Mouse (Mus musculus): ENCODE measurements around the gene Gm2696. TPM values are rescaled to one million over a fixed set of nuclear protein-coding genes. Genes with fewer than 3 reads are reported as not detected.
A peak's percentile ranks its signal among the peaks of the same experiment; 100 is the strongest.

Gm2696 gene
- total RNA-seq, 1 experiment from 2014 or later: not detected

DNA sequence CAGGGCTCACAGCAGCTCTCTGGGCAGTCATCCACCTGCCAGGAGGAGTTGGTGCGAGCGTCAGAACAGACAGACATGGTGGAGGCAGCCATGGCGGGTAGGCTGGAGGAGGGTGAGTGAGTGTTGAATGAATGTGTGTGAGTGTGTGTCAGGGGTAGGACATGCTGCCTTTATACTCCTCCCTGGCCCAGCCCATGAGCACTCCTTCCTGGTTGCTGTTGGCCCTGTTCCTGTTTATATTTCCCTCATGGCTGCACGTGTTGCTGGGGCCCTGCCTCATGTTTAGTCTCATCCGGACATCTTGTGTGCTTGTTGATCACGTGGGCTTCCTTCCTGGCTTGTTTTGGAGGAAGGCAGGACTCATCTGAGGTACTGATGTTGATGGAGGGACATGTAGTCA is 12.5 kb downstream of the Gm2696 start, which contains the start of gene Krtap10-4:
Gene Krtap10-4, minus strand, starts transcription at position 145 of the 400 bp plus-strand sequence.
- no peak for ATAC-seq (replicated peaks in 1 of 2; ENCODE audit: insufficient read depth in 1 of 2, low FRiP score in 2 of 2, low TSS enrichment in 1 of 2, low read depth in 1 of 2, poor library complexity in 2 of 2, severe bottlenecking in 2 of 2)

DNA sequence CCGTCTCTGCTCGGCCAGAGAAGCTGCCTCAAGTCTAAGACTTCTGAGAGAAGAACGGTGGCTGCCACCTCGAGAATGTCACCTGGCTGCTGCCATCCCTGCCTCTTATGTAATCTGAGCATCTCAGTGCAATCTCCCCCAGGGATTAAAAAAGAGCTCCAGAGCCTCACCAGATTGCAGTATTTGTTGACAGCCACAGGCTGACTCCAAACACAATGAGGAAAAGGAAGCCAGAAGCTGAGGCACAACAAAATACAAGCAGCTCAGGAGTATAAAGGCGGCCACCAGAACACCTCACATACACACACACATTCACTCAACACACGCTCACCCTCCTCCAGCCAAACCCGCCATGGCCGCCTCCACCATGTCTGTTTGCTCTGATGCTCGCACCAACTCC is 21.2 kb downstream of the Gm2696 start, which contains the start of gene Krtap10-10:
Gene Krtap10-10, plus strand, starts transcription at position 301 of the 400 bp plus-strand sequence.
- ATAC-seq (replicated peaks in 1 of 2; ENCODE audit: insufficient read depth in 1 of 2, low FRiP score in 2 of 2, low TSS enrichment in 1 of 2, low read depth in 1 of 2, poor library complexity in 2 of 2, severe bottlenecking in 2 of 2): no peak

DNA sequence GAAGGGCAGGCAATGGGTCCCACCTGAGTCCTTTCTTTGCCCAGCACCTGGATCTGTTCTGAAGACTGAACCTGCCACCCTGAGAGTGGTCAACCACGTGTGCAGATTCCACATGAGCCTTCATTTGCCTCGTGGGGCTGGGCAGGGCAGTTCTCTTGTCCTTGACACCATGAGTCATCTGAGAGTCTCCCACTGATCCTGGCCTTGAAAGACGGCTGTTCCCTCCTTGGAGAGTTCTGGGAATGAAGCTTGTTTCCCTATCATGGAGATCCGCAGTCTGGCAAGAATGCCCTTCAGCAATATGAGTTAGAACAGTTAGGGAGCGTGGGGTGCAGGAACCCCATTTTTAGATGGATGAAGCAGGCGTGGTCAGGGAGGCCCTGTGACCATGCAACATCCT is 24.5 kb downstream of the Gm2696 start:
- ATAC-seq (replicated peaks in 1 of 2; ENCODE audit: insufficient read depth in 1 of 2, low FRiP score in 2 of 2, low TSS enrichment in 1 of 2, low read depth in 1 of 2, poor library complexity in 2 of 2, severe bottlenecking in 2 of 2): no peak

DNA sequence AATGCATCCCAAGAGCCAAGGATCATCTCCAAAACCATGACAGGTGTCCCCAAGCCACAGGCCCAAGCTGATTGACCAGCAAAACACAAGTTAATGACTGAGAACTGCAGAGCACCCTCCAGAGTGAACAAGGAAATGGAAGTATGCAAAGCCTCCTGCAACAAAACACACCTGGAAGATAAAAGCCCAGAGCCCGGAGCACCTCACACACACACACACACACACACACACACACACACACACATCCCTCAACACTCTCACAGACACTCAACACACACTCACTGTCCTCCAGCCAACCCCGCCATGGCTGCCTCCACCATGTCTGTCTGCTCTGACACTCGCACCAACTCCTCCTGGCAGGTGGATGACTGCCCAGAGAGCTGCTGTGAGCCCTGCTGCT is 32.0 kb downstream of the Gm2696 start, which contains the start of gene Gm36176:
Gene Gm36176, plus strand, starts transcription at position 301 of the 400 bp plus-strand sequence.
- ATAC-seq (replicated peaks in 1 of 2; ENCODE audit: insufficient read depth in 1 of 2, low FRiP score in 2 of 2, low TSS enrichment in 1 of 2, low read depth in 1 of 2, poor library complexity in 2 of 2, severe bottlenecking in 2 of 2): no peak

DNA sequence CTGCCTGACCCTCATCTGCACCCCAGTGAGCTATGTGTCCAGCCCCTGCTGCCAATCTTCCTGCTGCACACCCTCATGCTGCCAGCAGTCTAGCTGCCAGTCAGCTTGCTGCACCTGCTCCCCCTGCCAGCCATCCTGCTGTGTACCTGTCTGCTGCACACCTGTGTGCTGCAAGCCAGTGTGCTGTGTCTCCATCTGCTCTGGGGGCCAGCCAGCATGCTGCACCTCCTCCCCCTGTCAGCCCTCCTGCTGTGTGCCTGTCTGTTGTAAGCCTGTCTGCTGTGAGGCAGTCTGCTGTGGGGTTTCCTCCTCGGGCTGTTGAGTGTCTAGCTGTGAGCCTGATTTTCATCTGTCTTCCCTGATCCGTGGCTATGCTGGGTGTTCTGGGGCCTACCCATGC is 32.5 kb downstream of the Gm2696 start:
- no peak for ATAC-seq (replicated peaks in 1 of 2; ENCODE audit: insufficient read depth in 1 of 2, low FRiP score in 2 of 2, low TSS enrichment in 1 of 2, low read depth in 1 of 2, poor library complexity in 2 of 2, severe bottlenecking in 2 of 2)

DNA sequence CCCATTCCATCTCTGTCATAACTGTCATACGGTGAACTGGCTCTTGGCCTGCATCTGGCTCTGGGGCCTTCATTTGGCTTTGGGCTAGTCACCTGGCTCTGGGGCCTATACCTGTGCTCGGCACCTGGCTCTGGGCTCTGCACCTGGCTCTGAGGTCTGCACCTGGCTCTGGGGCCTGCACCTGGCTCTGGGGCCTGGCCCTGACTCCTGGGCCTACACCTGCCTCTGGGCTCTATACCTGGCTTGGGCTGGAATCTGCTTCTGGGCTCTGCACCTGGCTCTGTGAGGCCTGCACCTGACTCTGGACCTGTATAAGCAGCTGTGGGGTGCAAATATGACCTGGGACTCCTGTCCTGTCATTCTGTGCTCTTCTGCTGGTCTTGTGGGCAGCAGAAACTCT is 33.1 kb downstream of the Gm2696 start:
- ATAC-seq (replicated peaks in 1 of 2; ENCODE audit: insufficient read depth in 1 of 2, low FRiP score in 2 of 2, low TSS enrichment in 1 of 2, low read depth in 1 of 2, poor library complexity in 2 of 2, severe bottlenecking in 2 of 2): no peak

DNA sequence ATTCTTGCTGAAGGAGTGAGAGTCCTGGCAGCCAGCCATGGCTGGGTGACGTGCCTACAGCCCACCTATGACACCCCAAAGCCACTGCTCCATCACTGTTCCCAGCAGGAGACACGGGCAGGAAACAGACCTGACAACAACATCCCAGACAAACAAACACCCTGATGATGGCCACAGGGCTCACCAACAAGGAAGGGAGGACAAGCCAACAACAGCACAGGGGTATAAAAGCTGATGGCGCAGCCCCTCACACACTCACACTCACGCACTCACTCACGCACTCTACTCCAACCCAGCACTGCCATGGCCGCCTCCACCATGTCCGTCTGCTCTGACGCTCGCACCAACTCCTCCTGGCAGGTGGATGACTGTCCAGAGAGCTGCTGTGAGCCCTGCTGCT is 38.1 kb downstream of the Gm2696 start, which contains the start of gene Gm10318:
Gene Gm10318, plus strand, starts transcription at position 301 of the 400 bp plus-strand sequence.
- no peak for ATAC-seq (replicated peaks in 1 of 2; ENCODE audit: insufficient read depth in 1 of 2, low FRiP score in 2 of 2, low TSS enrichment in 1 of 2, low read depth in 1 of 2, poor library complexity in 2 of 2, severe bottlenecking in 2 of 2)

DNA sequence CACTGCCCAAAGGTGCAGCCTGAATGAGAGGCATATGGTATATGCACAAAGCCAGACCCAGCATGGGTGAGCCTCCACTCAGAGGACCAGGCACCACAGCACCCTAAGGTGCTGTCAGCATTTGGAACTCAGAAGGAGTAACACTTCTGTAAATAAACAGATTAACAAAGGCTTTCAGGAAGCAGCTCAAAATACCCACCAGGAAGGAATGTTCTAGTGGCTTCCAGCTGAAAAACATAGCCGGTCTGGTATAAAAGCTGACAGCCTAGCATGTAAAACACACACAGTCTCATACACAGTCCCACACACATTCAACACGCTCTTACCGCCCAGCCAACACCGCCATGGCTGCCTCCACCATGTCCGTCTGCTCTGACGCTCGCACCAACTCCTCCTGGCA is 47.2 kb downstream of the Gm2696 start, which contains the start of gene Gm3285:
Gene Gm3285, plus strand, starts transcription at position 301 of the 400 bp plus-strand sequence.
- no peak for ATAC-seq (replicated peaks in 1 of 2; ENCODE audit: insufficient read depth in 1 of 2, low FRiP score in 2 of 2, low TSS enrichment in 1 of 2, low read depth in 1 of 2, poor library complexity in 2 of 2, severe bottlenecking in 2 of 2)

DNA sequence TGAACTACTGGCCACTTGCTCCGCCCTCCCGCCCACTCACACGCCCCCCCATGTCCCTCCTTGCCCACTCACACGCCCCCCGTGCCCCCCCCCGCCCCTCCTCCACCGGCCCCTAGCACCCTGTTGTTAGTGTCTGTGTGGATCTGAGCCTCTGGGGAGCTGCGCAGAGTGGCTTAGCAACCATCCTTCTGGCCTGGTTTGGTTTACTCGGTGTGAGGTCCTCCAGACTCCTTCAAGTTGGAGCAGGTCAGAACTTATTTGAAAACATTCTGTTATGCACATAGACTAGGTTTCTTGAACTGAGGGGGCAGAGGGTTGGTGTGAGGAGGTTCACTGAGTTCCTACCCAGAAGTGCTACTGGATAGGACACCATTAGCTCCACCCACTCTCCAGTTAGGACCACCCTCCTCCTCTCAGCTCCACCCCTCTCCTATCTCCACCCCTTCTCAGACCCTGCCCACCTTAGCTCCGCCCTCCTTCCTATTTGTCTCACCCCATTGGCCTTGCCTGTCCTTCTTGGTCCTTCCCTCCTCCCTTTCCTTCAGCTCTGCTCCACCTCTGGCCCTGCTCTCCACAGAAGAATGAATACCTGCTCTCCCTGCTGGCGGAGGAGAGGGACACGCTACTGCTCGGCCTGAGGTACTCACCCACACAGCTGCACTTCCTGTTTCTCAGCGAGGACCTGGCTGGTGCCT is 49.7 kb downstream of the Gm2696 start:
- ATAC-seq (replicated peaks in 1 of 2; ENCODE audit: insufficient read depth in 1 of 2, low FRiP score in 2 of 2, low TSS enrichment in 1 of 2, low read depth in 1 of 2, poor library complexity in 2 of 2, severe bottlenecking in 2 of 2): peak; percentile 97 to 98

DNA sequence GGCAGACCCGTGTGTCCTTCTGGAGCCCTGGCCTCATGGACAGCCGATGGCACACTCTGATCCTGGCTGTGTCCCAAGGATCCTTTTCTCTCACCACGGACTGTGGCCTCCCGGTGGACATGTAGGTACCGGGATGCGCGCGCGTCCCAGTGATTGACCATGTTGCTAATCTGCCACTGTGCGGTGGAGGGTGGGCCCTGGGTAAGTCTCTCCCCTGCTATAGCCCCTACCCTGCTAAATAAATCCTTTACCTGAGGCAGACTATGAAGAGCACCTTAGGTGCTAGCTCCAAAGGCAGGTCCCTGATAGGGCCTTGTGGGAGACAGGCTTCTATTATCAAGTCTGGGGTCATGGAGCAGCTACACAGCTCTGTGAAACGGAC is 50.3 kb downstream of the Gm2696 start:
- ATAC-seq (replicated peaks in 1 of 2; ENCODE audit: insufficient read depth in 1 of 2, low FRiP score in 2 of 2, low TSS enrichment in 1 of 2, low read depth in 1 of 2, poor library complexity in 2 of 2, severe bottlenecking in 2 of 2): no peak

DNA sequence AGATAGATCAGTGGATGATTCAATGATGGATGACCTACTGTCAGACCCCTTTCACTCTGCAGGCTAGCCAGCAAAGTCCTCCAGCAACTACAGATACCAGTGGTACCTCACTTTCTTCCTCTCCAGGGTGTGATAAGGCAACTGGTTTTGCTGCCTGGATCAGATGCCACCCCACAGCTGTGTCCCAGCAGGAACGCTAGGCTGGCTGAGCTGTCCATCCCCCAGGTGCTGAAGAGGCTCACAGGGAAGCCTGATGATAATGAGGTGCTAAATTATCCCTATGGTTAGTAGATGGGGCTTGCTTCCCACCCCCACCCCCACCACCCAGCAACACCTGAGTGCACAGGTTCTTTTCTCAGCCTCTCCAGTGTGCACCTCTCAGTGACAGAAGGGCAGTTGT is 53.1 kb downstream of the Gm2696 start:
- ATAC-seq (replicated peaks in 1 of 2; ENCODE audit: insufficient read depth in 1 of 2, low FRiP score in 2 of 2, low TSS enrichment in 1 of 2, low read depth in 1 of 2, poor library complexity in 2 of 2, severe bottlenecking in 2 of 2): no peak

DNA sequence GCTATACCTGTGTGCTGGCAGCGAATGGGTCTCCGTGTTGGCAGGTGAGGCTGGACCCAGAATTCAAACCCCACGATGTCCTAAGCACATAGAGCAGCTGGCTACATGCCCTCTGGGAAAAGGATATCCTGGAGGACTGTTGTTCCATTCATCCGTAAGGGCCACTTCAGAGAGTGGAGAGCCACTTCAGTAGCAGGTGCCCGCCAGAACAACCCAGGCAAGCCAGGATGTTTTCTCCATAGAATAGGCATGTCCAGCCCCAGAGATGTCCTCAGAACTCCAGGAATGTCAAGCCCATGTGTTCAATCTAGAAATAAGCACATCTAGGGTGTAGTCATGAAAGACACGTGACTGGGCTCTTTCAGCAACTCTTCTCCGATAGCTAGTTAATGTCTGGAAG is 55.2 kb downstream of the Gm2696 start:
- no peak for ATAC-seq (replicated peaks in 1 of 2; ENCODE audit: insufficient read depth in 1 of 2, low FRiP score in 2 of 2, low TSS enrichment in 1 of 2, low read depth in 1 of 2, poor library complexity in 2 of 2, severe bottlenecking in 2 of 2)

DNA sequence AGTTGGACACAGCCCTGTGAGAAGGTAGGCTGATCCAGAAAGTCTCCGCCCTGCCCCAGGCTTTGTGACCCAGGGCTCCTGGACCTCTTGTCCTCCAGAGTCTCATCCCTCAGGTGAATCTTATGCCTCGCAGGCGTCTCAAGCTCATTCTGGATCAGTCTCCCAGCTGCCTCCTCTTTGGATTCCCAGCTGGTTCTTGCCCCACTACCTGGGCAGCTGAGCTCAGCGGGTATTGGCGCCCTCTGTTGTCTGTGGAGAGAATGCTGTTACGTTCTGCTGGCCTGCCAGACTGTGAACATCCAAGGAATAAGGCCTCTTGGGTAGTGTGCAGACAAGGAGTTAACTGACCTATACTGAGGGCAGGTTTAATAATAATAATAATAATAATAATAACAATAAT is 64.5 kb downstream of the Gm2696 start:
- no peak for ATAC-seq (replicated peaks in 1 of 2; ENCODE audit: insufficient read depth in 1 of 2, low FRiP score in 2 of 2, low TSS enrichment in 1 of 2, low read depth in 1 of 2, poor library complexity in 2 of 2, severe bottlenecking in 2 of 2)

DNA sequence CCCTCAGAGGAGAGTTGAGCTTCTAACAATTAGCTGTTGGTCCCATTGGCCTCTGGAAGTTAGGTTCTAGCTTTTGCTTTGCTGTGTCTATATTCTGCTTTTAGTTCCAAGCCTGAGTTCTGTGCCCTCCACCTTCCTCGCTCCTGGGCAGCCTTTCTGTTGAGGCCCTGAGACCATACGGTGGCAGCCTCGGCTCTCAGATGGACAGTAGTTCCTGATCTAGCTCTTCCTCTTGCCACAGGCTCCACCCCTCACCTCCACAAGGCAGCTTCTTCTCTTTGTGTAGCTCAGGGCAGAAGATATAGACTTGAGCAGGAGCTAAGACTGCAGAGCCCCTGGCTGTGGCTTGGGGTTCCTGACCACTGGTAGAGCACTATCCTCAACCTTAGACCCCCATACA is 65.8 kb downstream of the Gm2696 start:
- no peak; a peak in 1 of 4 replicates for ATAC-seq (replicated peaks in 1 of 2; ENCODE audit: insufficient read depth in 1 of 2, low FRiP score in 2 of 2, low TSS enrichment in 1 of 2, low read depth in 1 of 2, poor library complexity in 2 of 2, severe bottlenecking in 2 of 2)

DNA sequence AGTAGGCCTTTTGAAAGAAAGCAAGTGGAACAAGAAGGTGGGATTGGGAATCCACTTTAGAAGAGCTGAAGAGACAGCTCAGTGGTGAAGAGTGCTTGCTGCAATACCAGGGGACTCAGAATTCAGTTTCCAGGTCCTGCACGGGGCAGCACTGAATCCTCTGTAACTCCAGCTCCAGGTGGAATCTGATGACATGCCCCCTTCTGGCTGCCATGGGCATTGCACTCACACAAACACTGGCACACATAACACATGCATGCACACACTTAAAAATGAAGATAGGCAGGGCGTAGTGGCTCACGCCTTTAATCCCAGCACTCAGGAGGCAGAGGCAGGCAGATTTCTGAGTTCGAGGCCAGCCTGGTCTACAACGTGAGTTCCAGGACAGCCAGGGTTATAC is 68.1 kb downstream of the Gm2696 start:
- ATAC-seq (replicated peaks in 1 of 2; ENCODE audit: insufficient read depth in 1 of 2, low FRiP score in 2 of 2, low TSS enrichment in 1 of 2, low read depth in 1 of 2, poor library complexity in 2 of 2, severe bottlenecking in 2 of 2): no peak

Other genes starting within 250 kb of the Gm2696 start
- 56.2 and 65.8 TPM in 2 replicates for gene Pttg1ip, start 233.0 kb upstream of the Gm2696 start, total RNA-seq (2017)
- gene Sumo3, start 208.6 kb upstream of the Gm2696 start, total RNA-seq (2017): 148 and 150 TPM in 2 replicates
- gene Gm49325, start 208.5 kb upstream of the Gm2696 start, total RNA-seq (2017): not detected in 2 replicates
- gene Ube2g2, start 192.4 kb upstream of the Gm2696 start, total RNA-seq (2017): 25.6 and 27.5 TPM in 2 replicates
- gene Tspear, start 128.1 kb upstream of the Gm2696 start, total RNA-seq (2017): 2.8 and 3.1 TPM in 2 replicates
- not detected in 2 replicates for gene Gm19402, start 123.9 kb upstream of the Gm2696 start, total RNA-seq (2017)
- gene Gm9508, start 117.4 kb upstream of the Gm2696 start, total RNA-seq (2017): not detected in 2 replicates
- not detected in 2 replicates for gene Gm10272, start 108.1 kb upstream of the Gm2696 start, total RNA-seq (2017)
- not detected in 2 replicates for gene Gm10024, start 103.2 kb upstream of the Gm2696 start, total RNA-seq (2017)
- gene Gm10142, start 98.9 kb upstream of the Gm2696 start, total RNA-seq (2017): not detected in 2 replicates
- not detected in 2 replicates for gene Krtap12-1, start 94.1 kb upstream of the Gm2696 start, total RNA-seq (2017)
- not detected in 2 replicates for gene Gm10100, start 88.2 kb upstream of the Gm2696 start, total RNA-seq (2017)
- gene Gm18596, start 72.0 kb upstream of the Gm2696 start, total RNA-seq (2017): not detected in 2 replicates
- not detected in 2 replicates for gene Gm9736, start 63.3 kb upstream of the Gm2696 start, total RNA-seq (2017)
- gene Gm3233, start 55.0 kb upstream of the Gm2696 start, total RNA-seq (2017): not detected in 2 replicates
- not detected in 2 replicates for gene Gm3238, start 43.4 kb upstream of the Gm2696 start, total RNA-seq (2017)
- gene Gm7138, start 37.7 kb upstream of the Gm2696 start, total RNA-seq (2017): not detected in 2 replicates
- gene Gm3250, start 32.1 kb upstream of the Gm2696 start, total RNA-seq (2017): not detected in 2 replicates
- gene Gm7137, start 26.5 kb upstream of the Gm2696 start, total RNA-seq (2017): not detected in 2 replicates
- not detected in 2 replicates for gene Gm9639, start 19.6 kb upstream of the Gm2696 start, total RNA-seq (2017)
- gene Gm19668, start 15.5 kb upstream of the Gm2696 start, total RNA-seq (2017): not detected in 2 replicates
- not detected in 2 replicates for gene Gm9507, start 2.8 kb upstream of the Gm2696 start, total RNA-seq (2017)
- gene Krtap10-4, start 12.4 kb downstream of the Gm2696 start, total RNA-seq (2017): not detected in 2 replicates
- gene Krtap10-10, start 21.3 kb downstream of the Gm2696 start, total RNA-seq (2017): not detected in 2 replicates
- gene Gm36176, start 32.1 kb downstream of the Gm2696 start, total RNA-seq (2017): not detected in 2 replicates
- not detected in 2 replicates for gene Gm10318, start 38.2 kb downstream of the Gm2696 start, total RNA-seq (2017)
- gene Gm3285, start 47.3 kb downstream of the Gm2696 start, total RNA-seq (2017): not detected in 2 replicates
- gene Lrrc3, start 87.9 kb downstream of the Gm2696 start, total RNA-seq (2017): 0.31 TPM in 1 of 2 replicates, not detected in the other
- 2.6 and 10.0 TPM in 2 replicates for gene Trpm2, start 155.9 kb downstream of the Gm2696 start, total RNA-seq (2017)
- gene 1810043G02Rik, start 163.8 kb downstream of the Gm2696 start, total RNA-seq (2017): 11.7 and 19.3 TPM in 2 replicates
- gene Pfkl, start 195.4 kb downstream of the Gm2696 start, total RNA-seq (2017): 42.1 and 65.3 TPM in 2 replicates
- gene Dnmt3l, start 227.3 kb downstream of the Gm2696 start, total RNA-seq (2017): 0.75 and 0.94 TPM in 2 replicates
- gene Aire, start 228.9 kb downstream of the Gm2696 start, total RNA-seq (2017): 1.0 and 1.6 TPM in 2 replicates

Measured in hematopoietic stem cell, adult 5-6 weeks (primary cell).